Mouse (Mus musculus): ENCODE measurements around the gene Suclg2. TPM values are rescaled to one million over a fixed set of nuclear protein-coding genes. Genes with fewer than 3 reads are reported as not detected.
"Not testable (repeated sequence)": the region's sequence is repeated elsewhere in the genome, so short reads cannot be mapped to it uniquely, and the experiment has no call there.

The Suclg2 gene
- polyA plus RNA-seq, 1 experiment, result 3.9 TPM

GRCm38 (mm10) chr6:95618434-95618833 is 100.2 kb downstream of the Suclg2 start:
- no peak for TF ChIP-seq CTCF (IDR thresholded peaks at IDR 0.05; ENCODE audit: extremely low read depth, insufficient read depth, insufficient read length, insufficient replicate concordance)
- no peak for TF ChIP-seq POLR2A (IDR thresholded peaks at IDR 0.05; ENCODE audit: low read depth, low read length)
- DNase-seq (ENCODE audit: low read depth in 1 of 2, low spot score in 2 of 2), result no peak
- no peaks in the 10 kb centered on the region for H3K36me3 ChIP-seq (ENCODE audit: control insufficient read depth, insufficient read depth, low read length)
- no peaks in the 10 kb centered on the region for H3K27me3 ChIP-seq (ENCODE audit: control insufficient read depth, insufficient read depth, low read length)
- H3K4me1 ChIP-seq (ENCODE audit: control insufficient read depth, insufficient read depth, insufficient read length), result peaks cover 2% of the 10 kb centered on the region; the same call in 1 of the 2 replicates
- 81% methylated on average over 4 of the region's 4 CpGs for WGBS
- no peak overlapping the region for H3K27ac ChIP-seq (ENCODE audit: insufficient read depth, low read length)
- H3K4me3 ChIP-seq (ENCODE audit: extremely low read depth, insufficient read depth, insufficient read length), result no peak overlapping the region

GRCm38 (mm10) chr6:95613228-95613627 is 105.4 kb downstream of the Suclg2 start:
- Histone ChIP-seq H3K27ac (ENCODE audit: insufficient read depth, low read length) (no peak overlapping the region), H3K4me3 (ENCODE audit: extremely low read depth, insufficient read depth, insufficient read length) (no peak overlapping the region), H3K36me3 (ENCODE audit: control insufficient read depth, insufficient read depth, low read length) (no peaks in the 10 kb centered on the region), H3K4me1 (ENCODE audit: control insufficient read depth, insufficient read depth, insufficient read length) (peaks cover 5% of the 10 kb centered on the region; the same call in 1 of the 2 replicates), H3K27me3 (ENCODE audit: control insufficient read depth, insufficient read depth, low read length) (no peaks in the 10 kb centered on the region)
- WGBS, result 69% methylated on average over 3 of the region's 3 CpGs
- no peak for DNase-seq (ENCODE audit: low read depth in 1 of 2, low spot score in 2 of 2)
- no peak for TF ChIP-seq CTCF (IDR thresholded peaks at IDR 0.05; ENCODE audit: extremely low read depth, insufficient read depth, insufficient read length, insufficient replicate concordance)
- no peak for TF ChIP-seq POLR2A (IDR thresholded peaks at IDR 0.05; ENCODE audit: low read depth, low read length)

GRCm38 (mm10) chr6:95612412-95613022 is 106.1 kb downstream of the Suclg2 start:
- Histone ChIP-seq H3K27ac (ENCODE audit: insufficient read depth, low read length) (no peak overlapping the region), H3K36me3 (ENCODE audit: control insufficient read depth, insufficient read depth, low read length) (no peaks in the 10 kb centered on the region), H3K4me1 (ENCODE audit: control insufficient read depth, insufficient read depth, insufficient read length) (peaks cover 5% of the 10 kb centered on the region; the same call in 1 of the 2 replicates), H3K27me3 (ENCODE audit: control insufficient read depth, insufficient read depth, low read length) (no peaks in the 10 kb centered on the region), H3K4me3 (ENCODE audit: extremely low read depth, insufficient read depth, insufficient read length) (no peak overlapping the region)
- TF ChIP-seq CTCF (IDR thresholded peaks at IDR 0.05; ENCODE audit: extremely low read depth, insufficient read depth, insufficient read length, insufficient replicate concordance) (no peak), POLR2A (IDR thresholded peaks at IDR 0.05; ENCODE audit: low read depth, low read length) (no peak)
- 75% methylated on average over 3 of the region's 3 CpGs for WGBS
- no peak for DNase-seq (ENCODE audit: low read depth in 1 of 2, low spot score in 2 of 2)

GRCm38 (mm10) chr6:95611059-95611458 is 107.5 kb downstream of the Suclg2 start:
- H3K36me3 ChIP-seq (ENCODE audit: control insufficient read depth, insufficient read depth, low read length), result no peaks in the 10 kb centered on the region
- H3K4me1 ChIP-seq (ENCODE audit: control insufficient read depth, insufficient read depth, insufficient read length), result peaks cover 5% of the 10 kb centered on the region; the same call in 1 of the 2 replicates
- H3K4me3 ChIP-seq (ENCODE audit: extremely low read depth, insufficient read depth, insufficient read length), result no peak overlapping the region
- no peak overlapping the region for H3K27ac ChIP-seq (ENCODE audit: insufficient read depth, low read length)
- no peaks in the 10 kb centered on the region for H3K27me3 ChIP-seq (ENCODE audit: control insufficient read depth, insufficient read depth, low read length)
- WGBS, result 50% methylated on average over 3 of the region's 3 CpGs
- DNase-seq (ENCODE audit: low read depth in 1 of 2, low spot score in 2 of 2), result no peak
- TF ChIP-seq POLR2A (IDR thresholded peaks at IDR 0.05; ENCODE audit: low read depth, low read length) (no peak), CTCF (IDR thresholded peaks at IDR 0.05; ENCODE audit: extremely low read depth, insufficient read depth, insufficient read length, insufficient replicate concordance) (no peak)

- Histone ChIP-seq H3K36me3 (ENCODE audit: control insufficient read depth, insufficient read depth, low read length) (no peaks in the 10 kb centered on the region), H3K27me3 (ENCODE audit: control insufficient read depth, insufficient read depth, low read length) (no peaks in the 10 kb centered on the region), H3K27ac (ENCODE audit: insufficient read depth, low read length) (no peak overlapping the region), H3K4me1 (ENCODE audit: control insufficient read depth, insufficient read depth, insufficient read length) (0 out of 2 replicates have a peak, but pooled peaks cover 2% of the 10 kb centered on the region), H3K4me3 (ENCODE audit: extremely low read depth, insufficient read depth, insufficient read length) (no peak overlapping the region)
- WGBS, result 92% methylated on average over 3 of the region's 3 CpGs
- no peak for DNase-seq (ENCODE audit: low read depth in 1 of 2, low spot score in 2 of 2)
- TF ChIP-seq CTCF (IDR thresholded peaks at IDR 0.05; ENCODE audit: extremely low read depth, insufficient read depth, insufficient read length, insufficient replicate concordance) (no peak), POLR2A (IDR thresholded peaks at IDR 0.05; ENCODE audit: low read depth, low read length) (no peak)
Measured at GRCm38 (mm10) chr6:95608123-95608522, 110.5 kb downstream of the Suclg2 start.

- not testable (repeated sequence) for H3K27me3 ChIP-seq (ENCODE audit: control insufficient read depth, insufficient read depth, low read length); H3K36me3 ChIP-seq (ENCODE audit: control insufficient read depth, insufficient read depth, low read length); H3K27ac ChIP-seq (ENCODE audit: insufficient read depth, low read length); DNase-seq (ENCODE audit: low read depth in 1 of 2, low spot score in 2 of 2); H3K4me3 ChIP-seq (ENCODE audit: extremely low read depth, insufficient read depth, insufficient read length); H3K4me1 ChIP-seq (ENCODE audit: control insufficient read depth, insufficient read depth, insufficient read length)
- WGBS, result 94% methylated on average over 8 of the region's 8 CpGs
Measured at GRCm38 (mm10) chr6:95600731-95601130, 117.9 kb downstream of the Suclg2 start.

All from spleen, adult 2 months (tissue).